Mouse (Mus musculus) lung, postnatal 0 days (tissue): ENCODE data around the gene Ccnj. TPM values are rescaled to one million over a fixed set of nuclear protein-coding genes. Genes with fewer than 3 reads are reported as not detected.

Experiments
- ATAC-seq: fragments of 200-750 bp; cut with Nextera tagmentation; 2 replicates; pipeline ENCODE4 v1.8.0; 2017; ENCODE audit warnings: moderate library complexity
- DNase-seq: peaks from one replicate; pipeline ENCODE4 v3.0.0-alpha.2; 2016; ENCODE audit warnings: low spot score
- H3K27ac ChIP-seq: fragments of 300-500 bp; sonication (generic); 2 replicates; pipeline ENCODE4 v1.5.1; 2014; ENCODE audit warnings: antibody characterized with exemption, mild to moderate bottlenecking, low read length, mixed read lengths
- H3K27me3 ChIP-seq: fragments of 300-500 bp; sonication (generic); replicated peaks from 2 replicates; pipeline ENCODE4 v1.6.1; 2014; ENCODE audit warnings: low read length, mixed read lengths; ENCODE audit not compliant: insufficient read depth
- H3K36me3 ChIP-seq: fragments of 300-500 bp; sonication (generic); 2 replicates; pipeline ENCODE4 v1.6.1; 2014; ENCODE audit warnings: low read length, mixed read lengths; ENCODE audit not compliant: insufficient read depth
- H3K4me1 ChIP-seq: fragments of 300-500 bp; sonication (generic); 2 replicates; pipeline ENCODE4 v1.6.1; 2014; ENCODE audit warnings: antibody characterized with exemption, low read depth, low read length, mixed read lengths; ENCODE audit not compliant: insufficient read depth
- H3K4me2 ChIP-seq: fragments of 300-500 bp; sonication (generic); replicated peaks from 2 replicates; pipeline ENCODE4 v1.6.1; 2014; ENCODE audit warnings: low read depth, mild to moderate bottlenecking, low read length, moderate library complexity, mixed read lengths
- H3K4me3 ChIP-seq: fragments of 300-500 bp; sonication (generic); 2 replicates; pipeline ENCODE4 v1.5.1; 2014; ENCODE audit warnings: low read depth, low read length
- H3K9ac ChIP-seq: fragments of 300-500 bp; sonication (generic); replicated peaks from 2 replicates; pipeline ENCODE4 v1.6.1; 2014; ENCODE audit warnings: low read depth, mild to moderate bottlenecking
- H3K9me3 ChIP-seq: fragments of 300-500 bp; sonication (generic); 2 replicates; pipeline ENCODE4 v1.6.1; 2016; ENCODE audit warnings: low read length, mixed read lengths
- CTCF ChIP-seq: IDR thresholded peaks from 2 replicates; pipeline ENCODE4 v1.5.1; 2016; ENCODE audit warnings: antibody characterized with exemption, mild to moderate bottlenecking
- EP300 ChIP-seq: IDR thresholded peaks from 2 replicates; pipeline ENCODE4 v1.6.1; 2016; ENCODE audit warnings: antibody characterized with exemption, mild to moderate bottlenecking, control low read depth
- WGBS: fragments of 180-500 bp; shearing (Covaris S2); extraction: QIAGEN DNeasy Blood & Tissue Kit; methylation state at CpG from one replicate; pipeline ENCODE4 v1.1.7; 2014; 5-methylcytosine and 5-hydroxymethylcytosine counted together
- microRNA-seq: library from miRNA; unstranded; fragments of <30 nt; microRNA quantifications from one replicate; pipeline ENCODE4, GENCODE M21; 2016
- polyA plus RNA-seq: library from polyadenylated mRNA; unstranded; fragments of >200 nt; fragmentation: Nextera tagmentation; extraction: Ambion mirVana; gene quantifications from 2 replicates; pipeline ENCODE4 v1.2.1, GENCODE M21; 2015

Gene Ccnj
- polyA plus RNA-seq, 1 experiment from 2014 or later = 12.7 TPM

DNA sequence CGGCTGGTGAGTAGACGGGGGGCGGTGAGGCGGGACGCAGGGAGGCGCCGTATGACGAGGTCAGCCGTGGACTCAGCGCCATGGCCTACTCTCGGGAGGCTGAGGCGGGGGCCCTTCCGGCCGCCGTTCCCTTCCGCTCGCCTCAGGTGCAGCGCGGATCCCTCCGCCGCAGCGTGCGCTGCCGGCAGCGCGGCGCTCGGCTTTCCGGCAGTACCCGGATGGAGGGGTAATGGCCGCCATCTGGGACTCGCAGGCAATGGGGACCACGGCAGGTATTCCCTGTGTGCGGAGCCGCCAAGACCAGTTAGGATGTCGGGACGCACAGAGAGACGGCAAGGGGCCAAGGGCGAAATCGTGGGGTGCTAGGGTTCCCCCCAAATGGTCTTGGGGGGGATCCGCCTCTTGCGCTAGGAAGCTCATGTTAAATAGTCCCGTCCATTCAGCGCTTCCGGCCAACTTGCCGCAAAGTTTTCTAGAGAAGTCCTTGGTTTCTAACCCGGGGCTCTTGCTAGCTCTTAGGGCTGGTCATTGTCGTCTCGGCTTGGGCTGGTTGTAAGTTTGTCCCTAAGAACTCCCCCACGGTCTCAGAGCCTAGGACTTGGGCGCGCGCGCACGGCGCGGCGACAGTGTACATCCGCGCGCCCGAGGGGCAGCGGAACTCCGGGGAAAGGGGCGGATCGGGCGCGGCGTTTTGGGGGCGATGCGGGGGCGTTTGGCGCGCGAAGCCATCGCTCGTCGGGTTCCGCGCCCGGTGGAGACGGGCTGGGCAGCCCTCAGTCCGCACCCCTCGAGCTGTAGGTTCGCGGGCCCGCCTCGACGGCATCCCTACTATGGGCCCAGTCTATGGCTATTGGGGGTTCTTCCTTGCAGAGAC, 63.7 kb downstream of the Ccnj start, which contains the start of gene Zfp518a:
Gene Zfp518a, plus strand, starts transcription at position 187 of the 874 bp plus-strand sequence.
- Histone ChIP-seq H3K9ac (peak within 1 kb of the TSS; percentile 59), H3K4me2 (peak within 1 kb of the TSS; percentile 72), H3K27ac (peak within 1 kb of the TSS; percentile 93), H3K27me3 (0 out of 2 replicates have a peak, but pooled peaks cover 5% of the 10 kb centered on the region), H3K4me3 (peak within 1 kb of the TSS; percentile 83), H3K36me3 (no peaks in the 10 kb centered on the region), H3K9me3 (0 out of 2 replicates have a peak, but pooled peaks cover 7% of the 10 kb centered on the region), H3K4me1 (peaks cover 4% of the 10 kb centered on the region)
- under 1% methylated on average over 89 of the region's 89 CpGs for WGBS
- peak; percentile 95 for DNase-seq
- peak; percentile 97 for ATAC-seq
- no peak for TF ChIP-seq EP300
- TF ChIP-seq CTCF = no peak

DNA sequence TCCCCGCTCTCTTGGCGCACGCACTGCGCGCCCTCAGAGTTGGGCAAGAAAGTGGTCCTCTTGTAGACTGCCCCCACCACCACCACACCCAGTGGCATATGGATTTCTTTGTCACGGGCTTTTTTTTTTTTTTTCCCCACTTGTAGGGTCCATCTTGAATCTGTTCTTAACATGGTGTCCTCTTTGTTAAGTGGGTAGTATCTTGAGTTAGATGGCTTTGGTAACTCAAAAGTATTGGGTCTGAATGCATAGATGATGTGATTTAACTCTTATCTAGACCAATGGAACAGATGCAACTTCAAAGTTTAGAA, 64.3 kb downstream of the Ccnj start:
- Histone ChIP-seq H3K9me3 (0 out of 2 replicates have a peak, but pooled peaks cover 7% of the 10 kb centered on the region), H3K4me2 (peak overlapping the region; percentile 72), H3K27ac (peak overlapping the region; percentile 93; the same call in 1 of the 2 replicates), H3K4me1 (peaks cover 4% of the 10 kb centered on the region), H3K9ac (peak overlapping the region; percentile 59), H3K27me3 (0 out of 2 replicates have a peak, but pooled peaks cover 5% of the 10 kb centered on the region), H3K4me3 (peak overlapping the region; percentile 83), H3K36me3 (no peaks in the 10 kb centered on the region)
- DNase-seq (peak; percentile 24), ATAC-seq (no peak)
- TF ChIP-seq EP300 (no peak), CTCF (no peak)
- 1% methylated on average over 6 of the region's 6 CpGs for WGBS

Small RNA genes within 50 kb of the gene (microRNA-seq; reads per million reads assigned to microRNA genes)
- not detected for gene Mir8092

Other genes with a start within 250 kb of the Ccnj start
- gene Aldh18a1, start 242.8 kb upstream of the Ccnj start, polyA plus RNA-seq = 11.1 and 13.6 TPM in 2 replicates
- gene Tctn3, start 219.0 kb upstream of the Ccnj start, polyA plus RNA-seq = 7.2 and 7.8 TPM in 2 replicates
- gene Entpd1, start 218.9 kb upstream of the Ccnj start, polyA plus RNA-seq = 27.9 and 32.2 TPM in 2 replicates
- gene Cc2d2b, start 82.5 kb upstream of the Ccnj start, polyA plus RNA-seq = 0.21 and 0.33 TPM in 2 replicates
- gene Zfp518a, start 63.4 kb downstream of the Ccnj start, polyA plus RNA-seq = 5.9 and 6.7 TPM in 2 replicates
- gene Blnk, start 163.3 kb downstream of the Ccnj start, polyA plus RNA-seq = 0.58 TPM in 2 replicates
- not detected in 2 replicates for gene Dntt, start 198.0 kb downstream of the Ccnj start, polyA plus RNA-seq
- 0.08 TPM in 1 of 2 replicates, not detected in the other for gene Opalin, start 245.8 kb downstream of the Ccnj start, polyA plus RNA-seq